Mouse (Mus musculus): Measurements from ENCODE around the gene Wdr74. TPM values are rescaled to one million over a fixed set of nuclear protein-coding genes. Genes with fewer than 3 reads are reported as not detected.

Gene Wdr74
- total and polyA plus RNA-seq, 3 experiments = 133 to 235 (median 203) TPM

- Histone ChIP-seq H3K9me3 (replicated peaks; ENCODE audit: low read length) (no peaks in the 10 kb centered on the region), H3K9ac (ENCODE audit: insufficient read depth, low read depth) (peak overlapping the region; percentile 100; the same call in 1 of the 2 replicates), H3K27ac (ENCODE audit: insufficient read depth, low read depth) (no peak overlapping the region), H3K79me2 (replicated peaks; ENCODE audit: control insufficient read depth, extremely low read depth, insufficient read depth, poor library complexity, severe bottlenecking) (peaks cover 33% of the 10 kb centered on the region), H3K27me3 (replicated peaks) (no peaks in the 10 kb centered on the region), H3K4me2 (ENCODE audit: insufficient read depth, low read depth, poor library complexity, severe bottlenecking) (peak overlapping the region; percentile 68), H3K36me3 (replicated peaks in 1 of 2; ENCODE audit: control insufficient read depth in 1 of 2, insufficient read depth in 1 of 2, low read length in 1 of 2) (peaks cover 26 to 34% of the 10 kb centered on the region in 2 experiments), H3K4me3 (replicated peaks in 1 of 3; ENCODE audit: low read depth in 2 of 3, low read length in 2 of 3, poor library complexity in 1 of 3) (peak overlapping the region in 2 of 3 experiments; percentile 17 to 81), H3K4me1 (ENCODE audit: control insufficient read depth in 1 of 2, insufficient read depth in 2 of 2) (peaks cover 2 to 21% of the 10 kb centered on the region in 2 experiments; a peak in 3 of 4 replicates)
- 0 out of 2 replicates have a peak, but pooled peaks have one; percentile 27 for TF ChIP-seq MAX (IDR thresholded peaks at IDR 0.05; ENCODE audit: low read length)
- TF ChIP-seq ZMIZ1 (IDR thresholded peaks at IDR 0.05; ENCODE audit: low read depth, low read length) = peak; percentile 73
- TF ChIP-seq USF1 (IDR thresholded peaks at IDR 0.05; ENCODE audit: low read depth, low read length) = no peak
- TF ChIP-seq KAT2A (IDR thresholded peaks at IDR 0.05; ENCODE audit: insufficient replicate concordance, low read length) = 0 out of 2 replicates have a peak, but pooled peaks have one; percentile 40
- 0 out of 2 replicates have a peak, but pooled peaks have one; percentile 34 for TF ChIP-seq MYC (IDR thresholded peaks at IDR 0.05; ENCODE audit: low read depth, low read length)
- peak; percentile 98 for TF ChIP-seq POLR2AphosphoS2 (IDR thresholded peaks at IDR 0.05; ENCODE audit: low read depth, low read length)
- TF ChIP-seq SMC3 (IDR thresholded peaks at IDR 0.05; ENCODE audit: low read depth, low read length) = 0 out of 2 replicates have a peak, but pooled peaks have one; percentile 1
- 0 out of 2 replicates have a peak, but pooled peaks have one; percentile 10 for TF ChIP-seq SIN3A (IDR thresholded peaks at IDR 0.05; ENCODE audit: low read length)
- no peak for TF ChIP-seq MAZ (IDR thresholded peaks at IDR 0.05; ENCODE audit: low read depth, low read length)
- TF ChIP-seq POLR2A (IDR thresholded peaks at IDR 0.05; ENCODE audit: low read depth, low read length) = peak; percentile 49
- in situ Hi-C loops (cut with MboI; ENCODE audit: low pct_ligation_motif_present, low pct_unique_long_range_greater_than_20kb, low sequenced_read_pairs) = loop anchor here (25.0 kb wide), 1 partner anchor 386 kb away; no protein-coding TSS in a partner anchor
- dilution Hi-C loops (cut with MboI; ENCODE audit: extremely low pct_ligation_motif_present, extremely low pct_unique_long_range_greater_than_20kb, low sequenced_read_pairs) = no loop called here
- no peak for DNase-seq (ENCODE audit: extremely low read depth)
Observed at GRCm38 (mm10) chr19:8726609-8727390, 8.8 kb upstream of the Wdr74 start.

GRCm38 (mm10) chr19:8727495-8728114, 8.0 kb upstream of the Wdr74 start:
- dilution Hi-C loops (cut with MboI; ENCODE audit: extremely low pct_ligation_motif_present, extremely low pct_unique_long_range_greater_than_20kb, low sequenced_read_pairs) = no loop called here
- H3K79me2 ChIP-seq (replicated peaks; ENCODE audit: control insufficient read depth, extremely low read depth, insufficient read depth, poor library complexity, severe bottlenecking) = peaks cover 27% of the 10 kb centered on the region
- H3K36me3 ChIP-seq (replicated peaks in 1 of 2; ENCODE audit: control insufficient read depth in 1 of 2, insufficient read depth in 1 of 2, low read length in 1 of 2) = peaks cover 26 to 34% of the 10 kb centered on the region in 2 experiments
- 0 out of 2 replicates have a peak overlapping the region, but pooled peaks have one; percentile 19 for H3K27ac ChIP-seq (ENCODE audit: insufficient read depth, low read depth)
- no peak overlapping the region for H3K4me3 ChIP-seq (replicated peaks in 1 of 3; ENCODE audit: low read depth in 2 of 3, low read length in 2 of 3, poor library complexity in 1 of 3)
- no peaks in the 10 kb centered on the region for H3K27me3 ChIP-seq (replicated peaks)
- H3K9me3 ChIP-seq (replicated peaks; ENCODE audit: low read length) = peaks cover 2% of the 10 kb centered on the region
- H3K4me1 ChIP-seq (ENCODE audit: control insufficient read depth in 1 of 2, insufficient read depth in 2 of 2) = peaks cover 2 to 16% of the 10 kb centered on the region in 2 experiments; a peak in 3 of 4 replicates
- H3K4me2 ChIP-seq (ENCODE audit: insufficient read depth, low read depth, poor library complexity, severe bottlenecking) = no peak overlapping the region; the same call in 1 of the 2 replicates
- peak; percentile 71 for DNase-seq (ENCODE audit: extremely low read depth)
- no peak overlapping the region for H3K9ac ChIP-seq (ENCODE audit: insufficient read depth, low read depth)
- TF ChIP-seq MAX (IDR thresholded peaks at IDR 0.05; ENCODE audit: low read length) (no peak), MYC (IDR thresholded peaks at IDR 0.05; ENCODE audit: low read depth, low read length) (peak; percentile 13; the same call in 1 of the 2 replicates), CHD2 (IDR thresholded peaks at IDR 0.05; ENCODE audit: low read length) (peak; percentile 80), ZMIZ1 (IDR thresholded peaks at IDR 0.05; ENCODE audit: low read depth, low read length) (peak; percentile 86), MXI1 (IDR thresholded peaks at IDR 0.05; ENCODE audit: low read depth, low read length) (0 out of 2 replicates have a peak, but pooled peaks have one; percentile 33), MAZ (IDR thresholded peaks at IDR 0.05; ENCODE audit: low read depth, low read length) (no peak), POLR2A (IDR thresholded peaks at IDR 0.05; ENCODE audit: low read depth, low read length) (peak; percentile 71), NELFE (IDR thresholded peaks at IDR 0.05; ENCODE audit: low read depth, low read length) (peak; percentile 22; the same call in 1 of the 2 replicates), ZNF384 (IDR thresholded peaks at IDR 0.05; ENCODE audit: low read depth, low read length) (peak; percentile 28; the same call in 1 of the 2 replicates), POLR2AphosphoS2 (IDR thresholded peaks at IDR 0.05; ENCODE audit: low read depth, low read length) (peak; percentile 96; the same call in 1 of the 2 replicates), RCOR1 (conservative IDR thresholded peaks at IDR 0.05; ENCODE audit: low read depth, low read length) (no peak)
- in situ Hi-C loops (cut with MboI; ENCODE audit: low pct_ligation_motif_present, low pct_unique_long_range_greater_than_20kb, low sequenced_read_pairs) = loop anchor here (25.0 kb wide), 1 partner anchor 385 kb away; no protein-coding TSS in a partner anchor
